Mouse (Mus musculus) intestine, embryonic 16.5 days (tissue): ENCODE measurements around the gene Tmem203. TPM values are rescaled to one million over a fixed set of nuclear protein-coding genes. Genes with fewer than 3 reads are reported as not detected.

Experiments used
- ATAC-seq: fragments of 200-750 bp; cut with Nextera tagmentation; 2 replicates; pipeline ENCODE4 v1.8.0; 2017; ENCODE audit warnings: moderate TSS enrichment, moderate library complexity
- H3K27ac ChIP-seq: fragments of 300-500 bp; sonication (generic); 2 replicates; pipeline ENCODE4 v1.5.1; 2014; ENCODE audit warnings: mild to moderate bottlenecking, low read length
- H3K27me3 ChIP-seq: fragments of 300-500 bp; sonication (generic); replicated peaks from 2 replicates; pipeline ENCODE4 v1.6.1; 2014; ENCODE audit warnings: low read length, control low read depth, mixed read lengths; ENCODE audit not compliant: control insufficient read depth, insufficient read depth
- H3K36me3 ChIP-seq: fragments of 300-500 bp; sonication (generic); 2 replicates; pipeline ENCODE4 v1.6.1; 2014; ENCODE audit warnings: low read length, control low read depth; ENCODE audit not compliant: control insufficient read depth, insufficient read depth
- H3K4me1 ChIP-seq: fragments of 300-500 bp; sonication (generic); 2 replicates; pipeline ENCODE4 v1.6.1; 2014; ENCODE audit warnings: low read length, control low read depth, mixed read lengths; ENCODE audit not compliant: control insufficient read depth, insufficient read depth
- H3K4me2 ChIP-seq: fragments of 300-500 bp; sonication (generic); 2 replicates; pipeline ENCODE4 v1.6.1; 2014; ENCODE audit warnings: low read depth, low read length, control low read depth
- H3K4me3 ChIP-seq: fragments of 300-500 bp; sonication (generic); 2 replicates; pipeline ENCODE4 v1.5.1; 2014; ENCODE audit warnings: mild to moderate bottlenecking, low read length
- H3K9ac ChIP-seq: fragments of 300-500 bp; sonication (generic); 2 replicates; pipeline ENCODE4 v1.6.1; 2014; ENCODE audit warnings: low read depth, low read length
- H3K9me3 ChIP-seq: fragments of 300-500 bp; sonication (generic); 2 replicates; pipeline ENCODE4 v1.6.1; 2016; ENCODE audit warnings: low read length, control low read depth; ENCODE audit not compliant: control insufficient read depth
- WGBS: fragments of 180-500 bp; shearing (Covaris S2); extraction: QIAGEN DNeasy Blood & Tissue Kit; methylation state at CpG from one replicate; pipeline ENCODE4 v1.1.7; 2014; 5-methylcytosine and 5-hydroxymethylcytosine counted together
- polyA plus RNA-seq: library from polyadenylated mRNA; unstranded; fragments of >200 nt; fragmentation: Nextera tagmentation; extraction: Ambion mirVana; gene quantifications from 2 replicates; pipeline ENCODE4 v1.2.1, GENCODE M21; 2015

Gene Tmem203
- polyA plus RNA-seq, 1 experiment from 2014 or later, result 23.1 TPM

DNA sequence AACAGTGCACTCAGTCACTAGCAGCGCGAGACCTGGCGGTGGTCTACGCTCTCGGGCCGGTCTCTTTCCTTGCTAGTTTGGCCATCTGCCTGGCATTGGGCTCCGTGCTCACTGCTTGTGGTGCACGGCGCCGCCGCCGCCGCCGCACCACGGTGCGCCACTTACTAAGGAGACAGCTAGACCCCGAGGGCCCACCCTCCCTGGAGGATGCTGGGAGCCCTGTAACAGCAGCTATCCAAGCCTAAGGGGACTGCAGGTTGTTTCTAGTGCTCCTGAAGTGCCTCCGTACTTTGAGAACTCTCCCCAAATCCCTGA is 35.5 kb downstream of the Tmem203 start:
- Histone ChIP-seq H3K9ac (no peak overlapping the region), H3K27me3 (peaks cover 54% of the 10 kb centered on the region), H3K4me1 (peaks cover 22% of the 10 kb centered on the region), H3K4me3 (peak overlapping the region; percentile 24), H3K27ac (no peak overlapping the region), H3K9me3 (no peaks in the 10 kb centered on the region), H3K4me2 (no peak overlapping the region), H3K36me3 (no peaks in the 10 kb centered on the region)
- WGBS, result under 1% methylated on average over 18 of the region's 18 CpGs
- ATAC-seq, result no peak

DNA sequence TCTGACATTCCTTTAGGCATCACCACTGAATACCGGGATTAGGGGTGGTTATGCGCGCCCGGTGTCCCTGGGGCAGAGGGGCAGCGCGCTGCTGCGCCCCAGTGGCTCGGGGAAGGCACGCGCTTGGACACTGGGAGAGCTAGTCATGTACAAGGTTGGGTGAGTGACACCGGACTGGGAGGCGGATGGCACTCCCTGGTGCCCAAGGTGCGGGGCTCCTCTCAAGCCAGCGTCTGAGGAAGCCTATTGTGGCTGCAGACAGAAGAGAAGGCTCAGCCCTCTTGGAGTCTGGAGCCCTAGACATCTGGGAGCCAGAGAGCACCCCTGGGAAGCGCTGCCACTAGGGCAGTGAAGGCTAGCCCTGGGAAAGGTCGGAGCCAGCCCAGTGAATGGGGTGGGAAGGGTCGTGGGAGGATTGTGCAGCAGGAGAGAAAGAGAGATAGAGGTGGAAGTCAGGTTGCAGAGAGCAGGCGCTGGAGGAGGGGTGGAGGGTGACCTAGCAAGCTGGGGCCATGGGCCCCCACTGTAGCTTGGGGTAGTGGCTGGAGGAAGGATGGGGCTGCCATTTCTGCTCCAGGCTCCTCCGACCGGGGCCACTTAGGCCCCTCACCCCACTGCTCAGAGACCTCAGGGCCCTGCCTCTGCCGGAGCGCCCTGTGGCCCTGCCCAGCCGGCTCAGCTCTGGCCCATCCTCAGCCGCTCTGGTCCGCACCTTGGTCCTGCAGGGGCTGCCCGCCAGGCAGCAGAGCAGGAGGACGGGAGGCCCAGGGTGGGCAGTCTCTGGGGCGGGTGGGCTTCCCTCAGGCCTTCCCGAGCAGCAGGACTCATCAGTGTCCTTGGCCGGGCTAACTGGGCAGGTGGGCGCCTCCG is 36.2 kb downstream of the Tmem203 start:
- peak overlapping the region; percentile 46 for H3K9ac ChIP-seq
- peak overlapping the region; percentile 67 for H3K4me2 ChIP-seq
- peaks cover 17% of the 10 kb centered on the region for H3K4me1 ChIP-seq
- peak overlapping the region; percentile 41 for H3K4me3 ChIP-seq
- H3K36me3 ChIP-seq, result no peaks in the 10 kb centered on the region
- WGBS, result 6% methylated on average over 32 of the region's 32 CpGs
- peaks cover 56% of the 10 kb centered on the region for H3K27me3 ChIP-seq
- no peaks in the 10 kb centered on the region for H3K9me3 ChIP-seq
- no peak overlapping the region for H3K27ac ChIP-seq
- no peak for ATAC-seq

DNA sequence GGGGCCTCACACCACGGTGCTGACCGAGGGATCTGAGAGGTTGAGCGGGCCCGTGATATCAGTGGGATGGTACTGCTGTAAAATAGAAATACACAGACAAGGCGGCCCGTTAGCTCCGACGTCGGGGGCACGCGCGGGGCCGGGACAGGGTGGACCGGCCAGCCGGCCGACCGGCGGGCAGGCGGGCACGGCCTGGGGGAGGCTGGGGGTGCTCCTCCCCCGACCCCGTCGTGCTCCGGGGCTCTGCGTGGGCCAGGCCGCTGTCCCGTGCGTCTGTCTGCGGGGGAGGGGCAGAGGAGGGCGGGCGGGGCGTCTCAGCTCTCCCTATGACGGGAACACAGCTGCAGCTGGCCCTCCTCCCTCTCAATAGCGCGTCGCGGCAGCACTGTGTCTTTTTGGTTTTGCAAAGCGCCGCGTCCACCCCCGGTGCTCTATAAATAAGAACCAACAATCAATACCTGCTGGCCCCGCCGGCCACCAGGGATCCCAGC is 36.9 kb downstream of the Tmem203 start:
- Histone ChIP-seq H3K36me3 (no peaks in the 10 kb centered on the region), H3K27me3 (peaks cover 59% of the 10 kb centered on the region), H3K4me2 (peak overlapping the region; percentile 67), H3K4me1 (peaks cover 12% of the 10 kb centered on the region), H3K4me3 (peak overlapping the region; percentile 41), H3K9me3 (no peaks in the 10 kb centered on the region), H3K27ac (no peak overlapping the region), H3K9ac (peak overlapping the region; percentile 46)
- 5% methylated on average over 41 of the region's 43 CpGs for whole genome bisulfite sequencing
- 0 out of 2 replicates have a peak, but pooled peaks have one; percentile 11 for ATAC-seq

DNA sequence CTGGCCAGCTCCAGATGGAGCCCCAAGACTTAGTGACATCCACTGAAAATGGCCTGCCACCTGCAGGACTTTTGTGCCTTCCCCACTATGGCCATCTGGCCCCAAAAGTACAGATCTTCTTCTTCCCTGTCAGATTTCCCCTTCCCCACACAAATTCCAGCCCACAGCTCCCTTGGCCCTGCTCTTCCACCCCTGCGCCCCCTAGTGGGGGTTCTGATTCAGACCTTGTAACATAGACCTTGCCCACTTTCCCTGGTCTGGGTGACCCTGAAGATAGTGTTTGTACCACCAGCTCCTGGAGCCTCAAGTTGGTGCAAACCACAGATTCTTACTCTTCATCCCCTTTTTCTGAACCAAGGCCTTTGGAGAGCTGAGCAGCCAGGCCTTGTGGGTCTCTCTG is 37.6 kb downstream of the Tmem203 start:
- Histone ChIP-seq H3K27me3 (peaks cover 65% of the 10 kb centered on the region), H3K9ac (peak overlapping the region; percentile 46; the same call in 1 of the 2 replicates)
- 0% methylated on average over 1 of the region's 1 CpGs for WGBS

DNA sequence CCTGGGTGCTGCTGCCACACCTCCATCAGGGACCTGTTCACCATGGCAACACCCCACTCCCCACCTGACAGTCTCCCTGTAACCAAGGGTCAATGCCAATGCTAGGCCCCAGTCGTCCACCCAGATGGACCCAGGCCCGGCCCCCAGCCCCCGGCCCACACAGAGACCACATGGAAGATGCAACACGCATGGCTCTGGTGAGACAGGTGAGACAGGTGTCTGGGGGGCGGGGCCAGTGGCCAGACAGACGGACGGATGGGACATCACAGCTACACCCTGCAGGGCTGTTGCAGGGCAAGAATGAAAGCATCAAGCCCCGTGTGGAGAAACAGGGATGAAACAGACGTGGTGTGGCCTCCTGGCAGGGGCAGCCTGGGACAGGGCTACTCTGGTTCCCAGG is 38.5 kb downstream of the Tmem203 start:
- ATAC-seq, result no peak
- WGBS, result 73% methylated on average over 9 of the region's 9 CpGs

More for the DNA sequence above, 37.6 kb downstream of the Tmem203 start:
- Histone ChIP-seq H3K9me3 (no peaks in the 10 kb centered on the region), H3K4me2 (peak overlapping the region; percentile 67), H3K36me3 (no peaks in the 10 kb centered on the region), H3K27ac (no peak overlapping the region), H3K4me3 (no peak overlapping the region), H3K4me1 (peaks cover 8% of the 10 kb centered on the region)
- ATAC-seq, result 0 out of 2 replicates have a peak, but pooled peaks have one; percentile 29

DNA sequence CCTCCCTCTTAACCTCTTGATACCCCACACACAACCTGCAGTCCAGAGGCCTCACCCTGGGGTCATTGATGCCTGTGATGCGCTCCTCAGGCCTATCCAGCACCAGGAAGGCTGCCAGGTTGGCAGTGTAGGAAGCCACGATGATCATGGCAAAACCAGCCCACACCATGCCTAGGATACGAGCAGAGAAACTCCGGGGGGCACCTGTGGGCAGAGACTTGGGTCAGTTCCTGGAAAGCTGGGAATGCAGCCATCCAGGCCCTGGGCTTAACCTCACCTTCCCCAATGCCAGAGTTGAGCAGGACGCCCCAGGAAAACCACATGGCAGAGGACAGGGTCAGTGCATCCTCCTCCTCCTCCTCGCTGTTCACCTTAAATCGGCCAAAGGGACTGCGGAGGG is 41.9 kb downstream of the Tmem203 start:
- no peak for ATAC-seq
- peaks cover 7% of the 10 kb centered on the region for H3K4me1 ChIP-seq
- WGBS, result 76% methylated on average over 8 of the region's 8 CpGs
- no peak overlapping the region for H3K4me3 ChIP-seq
- H3K9ac ChIP-seq, result no peak overlapping the region
- H3K27ac ChIP-seq, result no peak overlapping the region
- H3K4me2 ChIP-seq, result no peak overlapping the region
- no peaks in the 10 kb centered on the region for H3K9me3 ChIP-seq
- H3K27me3 ChIP-seq, result peaks cover 27% of the 10 kb centered on the region
- no peaks in the 10 kb centered on the region for H3K36me3 ChIP-seq

More for the DNA sequence above, 38.5 kb downstream of the Tmem203 start:
- no peak overlapping the region for H3K27ac ChIP-seq
- no peaks in the 10 kb centered on the region for H3K9me3 ChIP-seq
- no peak overlapping the region for H3K4me3 ChIP-seq
- no peak overlapping the region for H3K4me2 ChIP-seq
- H3K36me3 ChIP-seq, result no peaks in the 10 kb centered on the region
- H3K9ac ChIP-seq, result no peak overlapping the region
- peaks cover 61% of the 10 kb centered on the region for H3K27me3 ChIP-seq
- H3K4me1 ChIP-seq, result peaks cover 8% of the 10 kb centered on the region

DNA sequence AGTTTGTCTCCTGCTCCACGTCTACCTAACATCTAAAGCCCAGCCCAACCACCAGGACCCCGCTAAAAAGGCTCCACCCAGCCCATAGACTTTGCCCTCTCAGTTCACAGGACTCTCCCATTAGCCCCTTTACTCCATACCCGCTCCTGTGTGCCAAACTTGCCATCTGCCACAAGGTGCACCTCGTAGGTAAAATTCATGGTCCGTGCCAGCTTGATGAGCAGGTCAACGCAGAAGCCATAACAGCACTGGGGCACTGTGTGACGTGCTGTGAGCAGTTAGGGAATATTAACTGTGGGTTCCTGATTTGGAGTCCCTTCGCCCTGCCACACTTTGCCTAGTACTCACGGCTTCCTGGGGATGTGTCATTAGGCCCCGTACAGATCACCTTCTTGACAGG is 42.8 kb downstream of the Tmem203 start:
- Histone ChIP-seq H3K27me3 (peaks cover 18% of the 10 kb centered on the region; the same call in 1 of the 2 replicates), H3K4me3 (no peak overlapping the region), H3K9me3 (no peaks in the 10 kb centered on the region), H3K9ac (no peak overlapping the region), H3K4me2 (no peak overlapping the region), H3K36me3 (no peaks in the 10 kb centered on the region), H3K4me1 (no peaks in the 10 kb centered on the region), H3K27ac (no peak overlapping the region)
- 78% methylated on average over 10 of the region's 10 CpGs for WGBS
- ATAC-seq, result no peak

DNA sequence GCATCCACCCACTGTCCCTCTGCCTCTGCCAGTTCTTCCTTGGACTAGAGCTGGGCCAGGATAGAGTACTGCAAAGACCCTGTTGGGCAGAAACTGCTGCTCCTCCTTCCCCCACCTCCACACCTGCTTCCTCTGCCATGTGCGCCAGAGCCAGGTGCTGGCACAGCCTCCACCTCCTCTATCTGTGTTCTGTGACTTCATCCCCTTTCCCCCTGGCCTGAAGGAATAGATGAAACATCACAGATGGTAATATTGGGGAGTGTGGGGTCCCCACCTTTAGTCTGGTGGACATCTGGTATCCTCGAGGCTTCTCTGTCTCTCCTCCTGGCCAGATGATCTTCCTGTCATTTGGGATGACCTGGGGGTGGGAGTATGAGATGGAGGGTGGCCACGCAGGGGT is 48.2 kb downstream of the Tmem203 start:
- no peaks in the 10 kb centered on the region for H3K9me3 ChIP-seq
- no peak for ATAC-seq
- no peaks in the 10 kb centered on the region; the same call in 1 of the 2 replicates for H3K4me1 ChIP-seq
- H3K4me3 ChIP-seq, result no peak overlapping the region
- H3K9ac ChIP-seq, result no peak overlapping the region
- 60% methylated on average over 3 of the region's 3 CpGs for WGBS
- H3K27me3 ChIP-seq, result peaks cover 33% of the 10 kb centered on the region
- H3K36me3 ChIP-seq, result no peaks in the 10 kb centered on the region
- H3K4me2 ChIP-seq, result no peak overlapping the region
- no peak overlapping the region for H3K27ac ChIP-seq

DNA sequence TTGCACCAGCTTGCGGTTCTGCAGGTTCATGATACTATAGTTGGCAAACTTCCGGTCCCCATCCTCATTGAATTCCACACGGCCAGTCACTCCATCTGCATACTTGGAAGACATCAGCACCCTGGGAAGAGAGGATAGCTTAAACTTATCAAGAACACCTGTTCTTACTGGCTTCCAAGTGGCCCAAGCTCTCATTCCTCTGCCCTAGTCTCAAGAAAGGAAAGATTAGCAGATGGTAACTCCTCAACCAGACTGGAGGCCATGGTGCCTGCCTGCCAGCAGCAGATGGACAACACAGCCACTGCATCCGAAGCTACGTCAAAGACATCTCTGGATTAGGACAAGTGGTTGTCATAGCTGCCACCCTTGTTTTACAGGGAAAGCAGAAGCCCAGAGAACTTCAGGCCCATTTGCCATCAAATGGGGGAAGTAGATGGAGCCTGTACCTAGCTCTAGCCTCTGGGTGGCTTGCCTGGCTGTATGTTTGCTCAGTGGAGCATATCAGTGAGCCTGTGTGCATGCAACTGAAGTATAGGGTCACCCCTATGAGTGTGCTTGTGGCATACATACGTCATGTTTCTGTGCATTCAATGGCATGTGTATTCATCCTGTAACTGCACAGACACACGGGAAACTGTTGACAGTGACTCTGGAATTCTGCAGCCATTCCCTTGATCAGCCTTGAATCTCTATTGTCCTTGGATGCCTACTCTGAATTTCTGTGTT is 48.9 kb downstream of the Tmem203 start:
- H3K9ac ChIP-seq, result no peak overlapping the region
- peak overlapping the region; percentile 92 for H3K4me2 ChIP-seq
- no peak for ATAC-seq
- no peaks in the 10 kb centered on the region for H3K9me3 ChIP-seq
- peak overlapping the region; percentile 53; the same call in 1 of the 2 replicates for H3K4me3 ChIP-seq
- 67% methylated on average over 7 of the region's 7 CpGs for WGBS
- H3K27ac ChIP-seq, result no peak overlapping the region
- H3K36me3 ChIP-seq, result no peaks in the 10 kb centered on the region
- H3K4me1 ChIP-seq, result no peaks in the 10 kb centered on the region; the same call in 1 of the 2 replicates
- peaks cover 39% of the 10 kb centered on the region for H3K27me3 ChIP-seq
